Mouse (Mus musculus) C2C12 (cell line): ENCODE measurements around the gene Hormad2. TPM values are rescaled to one million over a fixed set of nuclear protein-coding genes. Genes with fewer than 3 reads are reported as not detected.

Experiments used
- H3K27me3 ChIP-seq: one replicate; pipeline ENCODE4 v1.6.1; 2011; ENCODE audit not compliant: control insufficient read depth, insufficient read depth, insufficient read length
- H3K36me3 ChIP-seq: one replicate; pipeline ENCODE4 v1.6.1; 2011; ENCODE audit not compliant: control insufficient read depth, insufficient read depth
- H3K4me3 ChIP-seq: one replicate; pipeline ENCODE4 v1.5.1; 2011; ENCODE audit warnings: mild to moderate bottlenecking, control low read depth; ENCODE audit not compliant: poor library complexity, insufficient read depth, severe bottlenecking
- H3K79me2 ChIP-seq: one replicate; pipeline ENCODE4 v1.6.1; 2011; ENCODE audit not compliant: control insufficient read depth, insufficient read depth
- H3K79me3 ChIP-seq: one replicate; pipeline ENCODE4 v1.6.1; 2011; ENCODE audit warnings: low read depth, control low read depth
- H3ac ChIP-seq: one replicate; pipeline ENCODE3; 2011; ENCODE audit warnings: low read depth; ENCODE audit not compliant: control insufficient read depth, insufficient read length
- CEBPB ChIP-seq: IDR thresholded peaks from one replicate; pipeline ENCODE4 v1.6.1; 2011; ENCODE audit warnings: low read depth, mild to moderate bottlenecking, control low read depth, moderate library complexity
- CTCF ChIP-seq: IDR thresholded peaks from one replicate; pipeline ENCODE4 v1.5.1; 2011; ENCODE audit not compliant: control insufficient read depth, insufficient read depth, insufficient read length
- FOSL1 ChIP-seq: IDR thresholded peaks from one replicate; pipeline ENCODE4 v1.8.0; 2011; ENCODE audit warnings: mild to moderate bottlenecking, low read length; ENCODE audit not compliant: poor library complexity, insufficient read depth, severe bottlenecking
- MAX ChIP-seq: IDR thresholded peaks from one replicate; pipeline ENCODE4 v1.6.1; 2011; ENCODE audit warnings: mild to moderate bottlenecking, control low read depth
- MYOD1 ChIP-seq: IDR thresholded peaks from one replicate; pipeline ENCODE4 v1.6.1; 2011; ENCODE audit warnings: low read depth; ENCODE audit not compliant: control insufficient read depth, insufficient read length
- MYOG ChIP-seq: IDR thresholded peaks from one replicate; pipeline ENCODE4 v1.6.1; 2011; ENCODE audit not compliant: control insufficient read depth, insufficient read length; ENCODE audit errors: extremely low read depth
- USF1 ChIP-seq: IDR thresholded peaks from one replicate; pipeline ENCODE4 v1.6.1; 2011; ENCODE audit warnings: low read depth, mild to moderate bottlenecking, control low read depth, moderate library complexity
- polyA plus RNA-seq: library from polyadenylated mRNA; unstranded; fragments of >200 nt; fragmentation: generic; extraction: Trizol; gene quantifications from one replicate; pipeline ENCODE4 v1.2.1, GENCODE M21; 2012; ENCODE audit warnings: missing spikeins

Hormad2 gene
- polyA plus RNA-seq, 1 experiment, result not detected

DNA sequence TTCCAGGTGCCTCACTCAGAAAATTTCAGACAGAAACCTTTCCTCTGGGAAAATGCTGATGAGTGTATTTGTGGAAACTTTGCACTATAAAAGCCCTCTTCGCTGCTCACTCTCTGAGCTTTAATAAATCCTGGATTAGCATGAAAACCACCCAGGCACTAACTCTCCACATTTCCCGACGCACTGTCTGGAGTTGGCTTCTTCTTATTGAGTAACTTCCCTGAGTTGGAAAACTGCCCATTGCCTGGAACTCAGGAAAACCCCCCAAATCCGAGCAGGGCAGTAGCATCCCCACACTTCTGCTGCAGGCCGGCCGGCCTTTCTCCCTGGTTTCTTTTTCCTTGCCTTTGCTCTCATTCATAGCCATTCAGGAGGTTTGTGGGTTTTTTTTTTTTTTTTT, 118.0 kb downstream of the Hormad2 start:
- Histone ChIP-seq H3ac (no peak overlapping the region), H3K27me3 (no peaks in the 10 kb centered on the region), H3K79me3 (no peaks in the 10 kb centered on the region), H3K4me3 (no peak overlapping the region), H3K79me2 (no peaks in the 10 kb centered on the region), H3K36me3 (no peaks in the 10 kb centered on the region)
- TF ChIP-seq CTCF (no peak), FOSL1 (no peak)

DNA sequence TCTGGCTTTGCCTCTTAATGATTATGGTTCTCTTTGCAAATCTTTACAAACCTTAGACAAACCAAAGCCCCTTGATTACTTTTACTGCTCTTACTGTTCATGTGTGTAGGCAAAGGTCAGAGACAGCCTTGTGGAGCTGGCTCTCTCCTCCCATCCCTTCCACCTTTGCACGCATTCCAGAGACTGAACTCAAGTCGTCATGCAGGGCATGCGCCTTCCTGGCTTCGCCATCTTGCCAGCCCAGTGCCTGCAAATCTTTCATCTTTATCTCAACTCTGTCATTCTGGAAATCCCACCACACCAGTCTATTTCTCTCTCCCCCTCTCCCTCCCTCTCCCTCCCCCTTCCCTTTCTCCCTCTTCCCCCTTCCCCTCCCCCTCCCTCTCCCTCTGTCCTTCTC, 120.0 kb downstream of the Hormad2 start:
- Histone ChIP-seq H3ac (no peak overlapping the region), H3K36me3 (no peaks in the 10 kb centered on the region), H3K79me3 (no peaks in the 10 kb centered on the region), H3K4me3 (no peak overlapping the region), H3K27me3 (no peaks in the 10 kb centered on the region), H3K79me2 (no peaks in the 10 kb centered on the region)
- TF ChIP-seq CTCF (no peak), USF1 (no peak), MYOD1 (no peak), FOSL1 (no peak), CEBPB (no peak)

DNA sequence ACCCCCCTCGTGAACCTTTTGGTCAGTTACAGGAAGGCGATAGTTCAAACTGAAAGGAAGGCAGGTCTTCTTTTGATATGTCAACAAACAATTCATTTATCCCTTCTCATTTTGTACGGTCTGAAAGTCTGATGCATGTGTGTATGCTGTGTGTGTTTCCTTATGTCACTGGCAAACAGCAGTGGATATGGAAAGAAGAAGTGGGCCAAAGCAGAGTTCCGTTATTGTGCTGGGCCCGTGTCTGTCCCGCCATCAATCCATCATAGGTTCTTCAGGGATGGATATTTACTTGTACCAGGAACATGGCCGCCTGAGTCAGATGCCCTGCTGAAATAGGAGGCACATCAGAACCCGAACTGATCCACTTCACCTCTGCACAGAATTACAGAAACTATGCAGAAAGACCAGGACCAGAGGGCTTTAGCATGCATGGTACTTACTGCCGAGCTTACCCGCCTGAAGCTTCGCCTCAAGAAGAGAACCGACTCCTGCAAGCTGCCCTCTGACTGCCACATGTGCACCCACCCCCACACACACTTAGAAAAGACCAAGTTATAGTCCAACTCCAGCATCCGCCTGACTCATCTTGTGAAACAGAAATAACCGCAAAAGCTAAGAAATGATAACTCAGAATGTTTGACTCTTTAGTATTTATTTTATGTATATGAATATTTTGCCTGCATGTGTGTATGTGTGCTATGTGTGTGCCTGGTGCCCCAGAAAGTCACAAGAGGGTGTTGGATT, 121.5 kb downstream of the Hormad2 start:
- Histone ChIP-seq H3K4me3 (no peak overlapping the region), H3K79me2 (no peaks in the 10 kb centered on the region), H3K79me3 (no peaks in the 10 kb centered on the region), H3ac (no peak overlapping the region), H3K27me3 (no peaks in the 10 kb centered on the region), H3K36me3 (no peaks in the 10 kb centered on the region)
- TF ChIP-seq USF1, result no peak
- TF ChIP-seq MYOG, result no peak
- TF ChIP-seq CTCF, result no peak
- TF ChIP-seq CEBPB, result no peak
- TF ChIP-seq MAX, result no peak
- TF ChIP-seq MYOD1, result no peak
- no peak for TF ChIP-seq FOSL1

DNA sequence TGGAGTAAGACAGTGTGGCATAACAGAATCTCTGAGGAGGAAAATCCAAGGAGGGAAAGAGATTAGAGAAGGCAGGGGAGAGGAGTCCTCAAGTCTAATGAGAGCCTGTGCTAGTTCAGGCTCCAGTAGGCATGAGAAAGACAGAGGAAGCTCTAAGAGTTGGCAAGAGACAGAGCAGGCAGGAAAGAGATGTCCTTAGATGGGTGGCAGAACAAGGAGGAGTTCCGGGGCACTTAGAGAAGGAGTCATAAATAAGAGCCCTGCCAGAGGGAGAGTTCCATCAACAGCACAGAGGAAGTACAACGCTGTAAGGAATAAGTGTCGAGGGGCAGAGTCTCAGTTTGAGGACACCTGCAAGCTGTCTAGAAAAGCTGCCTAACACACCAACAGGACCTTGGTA, 122.9 kb downstream of the Hormad2 start:
- TF ChIP-seq CTCF (no peak), MYOD1 (no peak), MAX (no peak), USF1 (no peak), MYOG (no peak), FOSL1 (no peak), CEBPB (no peak)
- no peak overlapping the region for H3K4me3 ChIP-seq
- H3K27me3 ChIP-seq, result no peaks in the 10 kb centered on the region
- no peak overlapping the region for H3ac ChIP-seq
- H3K36me3 ChIP-seq, result no peaks in the 10 kb centered on the region
- no peaks in the 10 kb centered on the region for H3K79me2 ChIP-seq
- H3K79me3 ChIP-seq, result no peaks in the 10 kb centered on the region

DNA sequence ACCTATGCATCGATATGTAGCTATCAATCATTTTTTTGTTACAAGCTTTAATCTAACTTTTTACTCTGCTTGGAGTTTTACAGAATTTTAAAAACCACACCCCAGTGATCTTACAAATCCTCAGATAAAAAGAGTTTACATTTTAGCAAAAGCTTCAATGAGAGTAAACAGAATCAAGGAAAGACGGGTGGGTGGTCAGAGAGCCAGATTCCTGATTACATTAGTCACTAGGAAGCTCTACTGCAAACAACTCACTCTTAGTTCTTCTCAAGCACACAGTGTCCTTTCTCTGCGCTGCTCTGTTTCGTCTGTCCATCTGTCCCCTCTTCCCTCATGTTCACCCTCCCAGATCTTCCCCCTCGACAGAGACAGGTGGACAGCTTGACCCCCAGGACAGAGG, 123.6 kb downstream of the Hormad2 start:
- TF ChIP-seq FOSL1 (no peak), MYOG (no peak), CTCF (no peak), USF1 (no peak), MYOD1 (no peak), MAX (no peak), CEBPB (no peak)
- Histone ChIP-seq H3K27me3 (no peaks in the 10 kb centered on the region), H3ac (no peak overlapping the region), H3K4me3 (no peak overlapping the region), H3K36me3 (no peaks in the 10 kb centered on the region), H3K79me2 (no peaks in the 10 kb centered on the region), H3K79me3 (no peaks in the 10 kb centered on the region)

DNA sequence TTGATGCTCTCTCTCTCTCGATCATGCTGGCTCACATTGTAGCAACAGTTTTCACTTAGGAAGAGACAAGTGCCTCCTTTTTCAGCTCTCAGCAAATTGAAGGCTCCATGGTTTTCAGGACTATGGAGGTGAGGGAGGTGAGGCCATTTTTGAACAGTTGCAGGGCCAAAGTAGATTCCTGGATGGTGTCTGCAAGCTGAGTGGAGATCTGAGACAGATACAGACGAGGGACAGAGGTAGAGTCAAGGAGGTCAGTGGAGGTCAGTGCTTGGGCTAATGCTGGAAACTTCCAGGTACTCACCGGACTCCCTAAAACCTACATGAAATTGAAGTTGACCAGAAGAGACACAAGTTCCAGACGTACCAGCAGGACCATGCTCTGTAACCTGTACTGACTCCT, 128.7 kb downstream of the Hormad2 start:
- H3ac ChIP-seq, result no peak overlapping the region
- no peaks in the 10 kb centered on the region for H3K79me3 ChIP-seq
- no peaks in the 10 kb centered on the region for H3K36me3 ChIP-seq
- TF ChIP-seq CEBPB, result no peak
- no peak for TF ChIP-seq USF1
- TF ChIP-seq MAX, result no peak
- TF ChIP-seq CTCF, result no peak
- no peak for TF ChIP-seq FOSL1
- TF ChIP-seq MYOD1, result no peak
- TF ChIP-seq MYOG, result no peak
- no peaks in the 10 kb centered on the region for H3K79me2 ChIP-seq
- no peak overlapping the region for H3K4me3 ChIP-seq
- H3K27me3 ChIP-seq, result no peaks in the 10 kb centered on the region
